Mouse (Mus musculus): ENCODE data around the gene Ttc30a2. TPM values are rescaled to one million over a fixed set of nuclear protein-coding genes. Genes with fewer than 3 reads are reported as not detected.
"Not testable (repeated sequence)": the region's sequence is repeated elsewhere in the genome, so short reads cannot be mapped to it uniquely, and the experiment has no call there.

Gene Ttc30a2
- total RNA-seq, 2 experiments from 2014 or later: not detected

- ATAC-seq (replicated peaks; ENCODE audit: low FRiP score, poor library complexity, severe bottlenecking): no peak
Measured at GRCm38 (mm10) chr2:75982626-75983025, 4.7 kb upstream of the Ttc30a2 start.

GRCm38 (mm10) chr2:75981440-75982081 is 3.6 kb upstream of the Ttc30a2 start, which contains the start of gene Ttc30a1:
Gene Ttc30a1, minus strand, starts transcription at chr2:75981967.
- peak; percentile 73 for ATAC-seq (replicated peaks; ENCODE audit: low FRiP score, poor library complexity, severe bottlenecking)

GRCm38 (mm10) chr2:75980933-75981439 is 3.0 kb upstream of the Ttc30a2 start:
- not testable (repeated sequence) for ATAC-seq (replicated peaks; ENCODE audit: low FRiP score, poor library complexity, severe bottlenecking)

GRCm38 (mm10) chr2:75976070-75976469 is 1.9 kb downstream of the Ttc30a2 start:
- ATAC-seq (replicated peaks; ENCODE audit: low FRiP score, poor library complexity, severe bottlenecking): not testable (repeated sequence)

GRCm38 (mm10) chr2:75974131-75974530 is 3.8 kb downstream of the Ttc30a2 start:
- no peak for ATAC-seq (replicated peaks; ENCODE audit: low FRiP score, poor library complexity, severe bottlenecking)

- ATAC-seq (replicated peaks; ENCODE audit: low FRiP score, poor library complexity, severe bottlenecking): no peak
Measured at GRCm38 (mm10) chr2:75964972-75965371, 13.0 kb downstream of the Ttc30a2 start.

- no peak for ATAC-seq (replicated peaks; ENCODE audit: low FRiP score, poor library complexity, severe bottlenecking)
Measured at GRCm38 (mm10) chr2:75964512-75964911, 13.5 kb downstream of the Ttc30a2 start.

- no peak for ATAC-seq (replicated peaks; ENCODE audit: low FRiP score, poor library complexity, severe bottlenecking)
Measured at GRCm38 (mm10) chr2:75964051-75964450, 13.9 kb downstream of the Ttc30a2 start.

GRCm38 (mm10) chr2:75963211-75963840 is 14.6 kb downstream of the Ttc30a2 start:
- ATAC-seq (replicated peaks; ENCODE audit: low FRiP score, poor library complexity, severe bottlenecking): no peak

- no peak for ATAC-seq (replicated peaks; ENCODE audit: low FRiP score, poor library complexity, severe bottlenecking)
Measured at GRCm38 (mm10) chr2:75960366-75961330, 17.3 kb downstream of the Ttc30a2 start.

GRCm38 (mm10) chr2:75959850-75960365 is 18.1 kb downstream of the Ttc30a2 start:
- no peak for ATAC-seq (replicated peaks; ENCODE audit: low FRiP score, poor library complexity, severe bottlenecking)

GRCm38 (mm10) chr2:75959183-75959849 is 18.7 kb downstream of the Ttc30a2 start:
- ATAC-seq (replicated peaks; ENCODE audit: low FRiP score, poor library complexity, severe bottlenecking): no peak

- no peak for ATAC-seq (replicated peaks; ENCODE audit: low FRiP score, poor library complexity, severe bottlenecking)
Measured at GRCm38 (mm10) chr2:75955709-75956108, 22.3 kb downstream of the Ttc30a2 start.

GRCm38 (mm10) chr2:75953320-75953719 is 24.6 kb downstream of the Ttc30a2 start:
- ATAC-seq (replicated peaks; ENCODE audit: low FRiP score, poor library complexity, severe bottlenecking): no peak

GRCm38 (mm10) chr2:75950685-75951084 is 27.3 kb downstream of the Ttc30a2 start:
- ATAC-seq (replicated peaks; ENCODE audit: low FRiP score, poor library complexity, severe bottlenecking): no peak

- ATAC-seq (replicated peaks; ENCODE audit: low FRiP score, poor library complexity, severe bottlenecking): peak; percentile 79
Measured at GRCm38 (mm10) chr2:75938117-75939063, 39.6 kb downstream of the Ttc30a2 start, which contains the start of gene Ttc30b. Gene Ttc30b, minus strand, starts transcription at chr2:75938585.

- ATAC-seq (replicated peaks; ENCODE audit: low FRiP score, poor library complexity, severe bottlenecking): 0 out of 2 replicates have a peak, but pooled peaks have one; percentile 13
Measured at GRCm38 (mm10) chr2:75937520-75938116, 40.4 kb downstream of the Ttc30a2 start.

GRCm38 (mm10) chr2:75936685-75937084 is 41.3 kb downstream of the Ttc30a2 start:
- not testable (repeated sequence) for ATAC-seq (replicated peaks; ENCODE audit: low FRiP score, poor library complexity, severe bottlenecking)

All from erythroid progenitor cell, adult 5-6 weeks (primary cell).